Mouse (Mus musculus): ENCODE results near the gene Fdps. TPM values are rescaled to one million over a fixed set of nuclear protein-coding genes. Genes with fewer than 3 reads are reported as not detected.
"Not testable (repeated sequence)": the region's sequence is repeated elsewhere in the genome, so short reads cannot be mapped to it uniquely, and the experiment has no call there.

Fdps gene
- polyA plus RNA-seq, 1 experiment from 2014 or later: 138 TPM

- WGBS: under 1% methylated on average over 40 of the region's 40 CpGs
Observed at GRCm38 (mm10) chr3:89089882-89090591, 11.7 kb downstream of the Fdps start.

DNA sequence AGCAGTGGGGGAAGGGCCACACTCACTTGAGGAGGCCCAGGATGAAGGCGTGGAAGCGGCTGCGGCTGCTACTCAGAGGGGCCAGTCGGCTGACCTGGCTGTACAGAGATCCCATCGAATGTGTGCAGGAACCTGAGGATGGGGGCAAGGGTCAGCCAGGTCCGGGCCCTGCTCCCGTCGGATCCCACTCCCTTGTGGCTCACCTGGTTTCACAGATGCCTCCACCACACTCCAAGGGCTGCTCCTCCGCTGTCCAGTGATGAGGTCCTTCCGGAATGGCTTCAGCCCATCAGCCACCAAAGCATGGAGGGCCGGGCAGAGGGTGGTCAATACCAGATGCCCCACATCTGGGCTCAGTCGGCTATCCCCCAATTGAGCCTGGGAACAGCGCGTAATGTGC, 12.8 kb downstream of the Fdps start:
- Histone ChIP-seq H3K4me3 (replicated peaks; ENCODE audit: low read depth, low read length) (peak overlapping the region; percentile 64), H3K4me2 (ENCODE audit: low read length) (peak overlapping the region; percentile 100), H3K27ac (no peak overlapping the region), H3K9ac (ENCODE audit: low read depth, low read length) (0 out of 2 replicates have a peak overlapping the region, but pooled peaks have one; percentile 69), H3K9me3 (replicated peaks; ENCODE audit: low read length) (no peaks in the 10 kb centered on the region), H3K4me1 (replicated peaks; ENCODE audit: insufficient read depth, low read length) (peaks cover 12% of the 10 kb centered on the region), H3K36me3 (ENCODE audit: insufficient read depth, low read length) (no peaks in the 10 kb centered on the region), H3K27me3 (ENCODE audit: insufficient read depth, low read length) (peaks cover 3% of the 10 kb centered on the region; the same call in 1 of the 2 replicates)
- no peak for TF ChIP-seq CTCF (IDR thresholded peaks at IDR 0.05; ENCODE audit: low read depth)
- ATAC-seq (replicated peaks; ENCODE audit: low FRiP score, low read depth) (no peak), DNase-seq (ENCODE audit: low spot score) (no peak)
- WGBS: 44% methylated on average over 14 of the region's 14 CpGs

More at GRCm38 (mm10) chr3:89089882-89090591, 11.7 kb downstream of the Fdps start:
- Histone ChIP-seq H3K27ac (peak overlapping the region; percentile 81), H3K27me3 (ENCODE audit: insufficient read depth, low read length) (peaks cover 3% of the 10 kb centered on the region; the same call in 1 of the 2 replicates), H3K4me2 (ENCODE audit: low read length) (peak overlapping the region; percentile 100), H3K4me1 (replicated peaks; ENCODE audit: insufficient read depth, low read length) (peaks cover 12% of the 10 kb centered on the region), H3K36me3 (ENCODE audit: insufficient read depth, low read length) (0 out of 2 replicates have a peak, but pooled peaks cover 2% of the 10 kb centered on the region), H3K9ac (ENCODE audit: low read depth, low read length) (peak overlapping the region; percentile 69), H3K4me3 (replicated peaks; ENCODE audit: low read depth, low read length) (peak overlapping the region; percentile 64), H3K9me3 (replicated peaks; ENCODE audit: low read length) (no peaks in the 10 kb centered on the region)
- DNase-seq (ENCODE audit: low spot score): peak; percentile 95
- no peak for TF ChIP-seq CTCF (IDR thresholded peaks at IDR 0.05; ENCODE audit: low read depth)
- peak; percentile 79 for ATAC-seq (replicated peaks; ENCODE audit: low FRiP score, low read depth)

DNA sequence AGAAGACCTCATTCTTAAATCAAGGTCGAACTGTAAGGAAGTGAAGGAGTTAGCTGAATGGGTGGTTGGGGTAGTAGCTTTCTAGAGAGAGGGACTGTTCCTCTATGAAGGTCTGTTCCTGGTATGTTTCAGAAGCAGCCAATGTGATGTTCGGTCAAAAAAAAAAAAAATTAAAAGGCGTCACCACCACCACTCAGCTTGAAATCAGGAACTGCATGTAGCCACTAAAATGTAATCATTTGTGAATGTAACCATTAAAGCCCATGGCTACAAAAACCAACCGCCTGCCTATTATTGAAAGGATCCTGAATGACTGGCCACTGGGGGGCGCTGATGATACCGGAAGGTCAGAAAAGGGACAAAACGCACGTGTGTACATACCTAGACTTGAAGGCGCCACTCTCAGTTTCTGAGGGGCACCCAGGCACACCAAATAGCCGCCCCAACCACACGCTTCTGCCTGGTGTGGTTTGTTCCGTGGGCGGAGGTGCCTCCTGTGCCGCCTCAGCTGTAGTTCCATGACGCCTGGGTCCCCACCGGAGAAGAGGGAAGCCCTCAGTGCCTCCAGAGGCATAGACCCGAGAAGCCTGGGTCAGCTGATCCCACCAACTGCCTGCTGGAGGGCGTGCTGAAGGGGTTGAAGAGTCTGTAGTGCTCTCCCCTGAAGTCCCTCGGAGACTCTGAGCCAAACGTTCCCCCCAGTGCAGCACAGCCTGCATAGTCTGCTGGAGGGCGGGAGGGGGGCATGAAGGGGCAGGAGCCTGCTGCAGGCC, 14.2 kb downstream of the Fdps start:
- peaks cover 12% of the 10 kb centered on the region; the same call in 1 of the 2 replicates for H3K4me1 ChIP-seq (replicated peaks; ENCODE audit: insufficient read depth, low read length)
- 20% methylated on average over 21 of the region's 21 CpGs for WGBS
- TF ChIP-seq CTCF (IDR thresholded peaks at IDR 0.05; ENCODE audit: low read depth): peak; percentile 77
- DNase-seq (ENCODE audit: low spot score): peak; percentile 91
- 0 out of 2 replicates have a peak overlapping the region, but pooled peaks have one; percentile 9 for H3K4me3 ChIP-seq (replicated peaks; ENCODE audit: low read depth, low read length)
- H3K9ac ChIP-seq (ENCODE audit: low read depth, low read length): no peak overlapping the region
- peak overlapping the region; percentile 27; the same call in 1 of the 2 replicates for H3K27ac ChIP-seq
- ATAC-seq (replicated peaks; ENCODE audit: low FRiP score, low read depth): peak; percentile 38
- peak overlapping the region; percentile 39; the same call in 1 of the 2 replicates for H3K4me2 ChIP-seq (ENCODE audit: low read length)
- H3K36me3 ChIP-seq (ENCODE audit: insufficient read depth, low read length): no peaks in the 10 kb centered on the region
- H3K9me3 ChIP-seq (replicated peaks; ENCODE audit: low read length): no peaks in the 10 kb centered on the region
- H3K27me3 ChIP-seq (ENCODE audit: insufficient read depth, low read length): no peaks in the 10 kb centered on the region

- Histone ChIP-seq H3K9me3 (replicated peaks; ENCODE audit: low read length) (no peaks in the 10 kb centered on the region), H3K36me3 (ENCODE audit: insufficient read depth, low read length) (no peaks in the 10 kb centered on the region), H3K9ac (ENCODE audit: low read depth, low read length) (no peak overlapping the region), H3K27ac (no peak overlapping the region), H3K4me1 (replicated peaks; ENCODE audit: insufficient read depth, low read length) (peaks cover 7% of the 10 kb centered on the region; the same call in 1 of the 2 replicates), H3K4me2 (ENCODE audit: low read length) (no peak overlapping the region), H3K27me3 (ENCODE audit: insufficient read depth, low read length) (no peaks in the 10 kb centered on the region), H3K4me3 (replicated peaks; ENCODE audit: low read depth, low read length) (no peak overlapping the region)
- no peak for TF ChIP-seq CTCF (IDR thresholded peaks at IDR 0.05; ENCODE audit: low read depth)
- no peak for DNase-seq (ENCODE audit: low spot score)
- WGBS: 79% methylated on average over 12 of the region's 12 CpGs
- no peak for ATAC-seq (replicated peaks; ENCODE audit: low FRiP score, low read depth)
Observed at GRCm38 (mm10) chr3:89084654-89085190, 17.0 kb downstream of the Fdps start.

- DNase-seq (ENCODE audit: low spot score): no peak
- no peak for TF ChIP-seq CTCF (IDR thresholded peaks at IDR 0.05; ENCODE audit: low read depth)
- Histone ChIP-seq H3K27me3 (ENCODE audit: insufficient read depth, low read length) (no peaks in the 10 kb centered on the region), H3K36me3 (ENCODE audit: insufficient read depth, low read length) (peaks cover 5% of the 10 kb centered on the region; the same call in 1 of the 2 replicates), H3K27ac (no peak overlapping the region), H3K4me2 (ENCODE audit: low read length) (no peak overlapping the region), H3K4me3 (replicated peaks; ENCODE audit: low read depth, low read length) (no peak overlapping the region), H3K9ac (ENCODE audit: low read depth, low read length) (no peak overlapping the region), H3K9me3 (replicated peaks; ENCODE audit: low read length) (no peaks in the 10 kb centered on the region), H3K4me1 (replicated peaks; ENCODE audit: insufficient read depth, low read length) (0 out of 2 replicates have a peak, but pooled peaks cover 2% of the 10 kb centered on the region)
- no peak for ATAC-seq (replicated peaks; ENCODE audit: low FRiP score, low read depth)
- WGBS: 63% methylated on average over 2 of the region's 2 CpGs
Observed at GRCm38 (mm10) chr3:89084133-89084532, 17.6 kb downstream of the Fdps start.

- H3K4me3 ChIP-seq (replicated peaks; ENCODE audit: low read depth, low read length); ATAC-seq (replicated peaks; ENCODE audit: low FRiP score, low read depth); H3K4me1 ChIP-seq (replicated peaks; ENCODE audit: insufficient read depth, low read length); H3K9ac ChIP-seq (ENCODE audit: low read depth, low read length); H3K27me3 ChIP-seq (ENCODE audit: insufficient read depth, low read length); H3K4me2 ChIP-seq (ENCODE audit: low read length); H3K9me3 ChIP-seq (replicated peaks; ENCODE audit: low read length); DNase-seq (ENCODE audit: low spot score); H3K27ac ChIP-seq: not testable (repeated sequence)
- H3K36me3 ChIP-seq (ENCODE audit: insufficient read depth, low read length): peaks cover 15% of the 10 kb centered on the region
Observed at GRCm38 (mm10) chr3:89082287-89082686, 19.5 kb downstream of the Fdps start.

Data from kidney, postnatal 0 days (tissue).